Comparison of ENCODE assay signal across 20 mouse cellular contexts in genomic region chr2:18034371-18035250, GRCm38 (mm10). TPM values are rescaled to one million over a fixed set of nuclear protein-coding genes. Genes with fewer than 3 reads are reported as not detected.
A peak's percentile ranks its signal among the peaks of the same experiment; 100 is the strongest.
DNase-seq lines count a peak whose midpoint lies in the region; ATAC-seq and TF ChIP-seq lines count a peak whose summit lies in the region.
"Had no signal": no experiment of that assay in that cellular context is flagged by ENCODE, and none has a peak within 500 bp of the region (broad histone marks: within the 10 kb centered on the region; RNA-seq: fewer than 3 reads in every experiment).

No protein-coding gene starts in this region.

- H3K9ac ChIP-seq in heart, adult 2 months (ENCODE audit: low read depth, low read length) = no peak overlapping the region
- H3K9ac ChIP-seq in lung, postnatal 0 days (replicated peaks; ENCODE audit: low read depth) = no peak overlapping the region
- peak overlapping the region; percentile 2; the same call in 1 of the 2 replicates for H3K9ac ChIP-seq in hindbrain, embryonic 12.5 days
- H3K9ac ChIP-seq: embryonic facial prominence, embryonic 15.5 days; heart, embryonic 15.5 days had no signal

- H3K79me2 ChIP-seq in heart, adult 2 months (replicated peaks; ENCODE audit: control insufficient read depth, insufficient read depth, low read length) = no peaks in the 10 kb centered on the region

- intact Hi-C loops in heart, adult 2 months (cut with DNase I) = loop anchor here (5.0 kb wide), 1 partner anchor 658 kb away; the partner anchor contains the start of gene Spag6

- no peak for TF ChIP-seq EP300 in heart, adult 2 months (IDR thresholded peaks at IDR 0.05; ENCODE audit: insufficient read depth, low read depth, low read length)
- no peak for TF ChIP-seq EP300 in lung, postnatal 0 days (IDR thresholded peaks at IDR 0.05)

- no peaks in the 10 kb centered on the region for H3K9me3 ChIP-seq in lung, postnatal 0 days (ENCODE audit: low read length)
- H3K9me3 ChIP-seq in hindbrain, embryonic 12.5 days (replicated peaks) = no peaks in the 10 kb centered on the region
- H3K9me3 ChIP-seq: embryonic facial prominence, embryonic 15.5 days; heart, embryonic 15.5 days had no signal

- TF ChIP-seq POLR2A in heart, adult 2 months (IDR thresholded peaks at IDR 0.05; ENCODE audit: insufficient read depth, low read depth, low read length) = no peak

- H3K4me3 ChIP-seq in heart, adult 2 months = no peak overlapping the region
- H3K4me3 ChIP-seq in lung, postnatal 0 days (ENCODE audit: low read depth, low read length) = no peak overlapping the region
- no peak overlapping the region for H3K4me3 ChIP-seq in hindbrain, embryonic 12.5 days
- H3K4me3 ChIP-seq: embryonic facial prominence, embryonic 15.5 days; heart, embryonic 15.5 days; myocyte had no signal

- DNase-seq in heart, adult 11 months = peak; percentile 85
- DNase-seq in heart, adult 2 months = no peak
- DNase-seq in lung, postnatal 0 days (ENCODE audit: low spot score) = peak; percentile 3
- DNase-seq in lung, postnatal 25 days (ENCODE audit: low spot score) = no peak
- peak; percentile 19 for DNase-seq in embryo, embryonic 11 days
- no peak for DNase-seq in frontal cortex, postnatal 14 days (ENCODE audit: low spot score in 2 of 2)
- no peak for DNase-seq in thymus, postnatal 10 days (ENCODE audit: low spot score in 2 of 2)
- DNase-seq: cerebellum, postnatal 25 days; lung, adult 2 months; thymus, adult 18-20 months had no signal

- no peaks in the 10 kb centered on the region for H3K36me3 ChIP-seq in heart, adult 2 months (ENCODE audit: control insufficient read depth, insufficient read depth, low read length)
- no peaks in the 10 kb centered on the region for H3K36me3 ChIP-seq in lung, postnatal 0 days (ENCODE audit: insufficient read depth, low read length)
- H3K36me3 ChIP-seq in hindbrain, embryonic 12.5 days = no peaks in the 10 kb centered on the region
- H3K36me3 ChIP-seq: embryonic facial prominence, embryonic 15.5 days; heart, embryonic 15.5 days had no signal

- no peaks in the 10 kb centered on the region for H3K27me3 ChIP-seq in heart, adult 2 months (ENCODE audit: control insufficient read depth, insufficient read depth, low read length)
- H3K27me3 ChIP-seq in lung, postnatal 0 days (replicated peaks; ENCODE audit: insufficient read depth, low read length) = no peaks in the 10 kb centered on the region
- no peaks in the 10 kb centered on the region for H3K27me3 ChIP-seq in hindbrain, embryonic 12.5 days
- H3K27me3 ChIP-seq: embryonic facial prominence, embryonic 15.5 days; heart, embryonic 15.5 days; Patski had no signal

- no peak overlapping the region for H3K27ac ChIP-seq in heart, adult 2 months
- H3K27ac ChIP-seq in lung, postnatal 0 days (ENCODE audit: low read length) = no peak overlapping the region
- peak overlapping the region; percentile 77 for H3K27ac ChIP-seq in hindbrain, embryonic 12.5 days
- H3K27ac ChIP-seq: embryonic facial prominence, embryonic 15.5 days; heart, embryonic 15.5 days had no signal

- peaks cover 2% of the 10 kb centered on the region; the same call in 1 of the 2 replicates for H3K4me1 ChIP-seq in heart, adult 2 months (ENCODE audit: control insufficient read depth, insufficient read depth, low read length)
- peaks cover 6% of the 10 kb centered on the region; the same call in 1 of the 2 replicates for H3K4me1 ChIP-seq in lung, postnatal 0 days (ENCODE audit: insufficient read depth, low read depth, low read length)
- peaks cover 69% of the 10 kb centered on the region for H3K4me1 ChIP-seq in hindbrain, embryonic 12.5 days

- no peak for TF ChIP-seq CTCF in heart, adult 2 months (IDR thresholded peaks at IDR 0.05)
- TF ChIP-seq CTCF in lung, postnatal 0 days (IDR thresholded peaks at IDR 0.05) = no peak

- no peak for ATAC-seq in lung, postnatal 0 days
- no peak for ATAC-seq in hindbrain, embryonic 12.5 days (ENCODE audit: low FRiP score)
- ATAC-seq: Patski had no signal

- WGBS in heart, adult 2 months = 94% methylated on average over 10 of the region's 10 CpGs
- WGBS in lung, postnatal 0 days = 86% methylated on average over 10 of the region's 10 CpGs
- 40% methylated on average over 10 of the region's 10 CpGs for WGBS in hindbrain, embryonic 12.5 days

- no peak overlapping the region for H3K4me2 ChIP-seq in lung, postnatal 0 days (replicated peaks; ENCODE audit: low read depth, low read length)
- no peak overlapping the region for H3K4me2 ChIP-seq in hindbrain, embryonic 12.5 days (replicated peaks)
- H3K4me2 ChIP-seq: embryonic facial prominence, embryonic 15.5 days; heart, embryonic 15.5 days had no signal

RNA-seq across cellular contexts. Expression of gene A930004D18Rik, which starts 2.9 kb away (rescaled TPM):
- total RNA-seq in heart, adult 2 months (2021) = 1 to 10 TPM; 3.4 to 4.5 TPM
- polyA plus RNA-seq in heart, adult 2 months (2012; rRNA removed) = 2.2 and 3.9 TPM in 2 replicates
- polyA plus RNA-seq in lung, postnatal 0 days (2015; fragmentation: Nextera tagmentation; extraction: Ambion mirVana) = 11.0 and 11.3 TPM in 2 replicates
- 18.0 and 18.6 TPM in 2 replicates for polyA plus RNA-seq in hindbrain, embryonic 12.5 days (2016; fragmentation: Nextera tagmentation; extraction: Ambion mirVana)

RNA-seq across cellular contexts. Expression of gene Skida1, which starts 14.2 kb away (rescaled TPM):
- 1 to 10 TPM; 1.7 to 4.5 TPM for total RNA-seq in heart, adult 2 months (2021)
- polyA plus RNA-seq in heart, adult 2 months (2012; rRNA removed) = 2.0 and 3.7 TPM in 2 replicates
- 2.5 and 3.0 TPM in 2 replicates for polyA plus RNA-seq in lung, postnatal 0 days (2015; fragmentation: Nextera tagmentation; extraction: Ambion mirVana)
- polyA plus RNA-seq in hindbrain, embryonic 12.5 days (2016; fragmentation: Nextera tagmentation; extraction: Ambion mirVana) = 17.7 and 19.4 TPM in 2 replicates

RNA-seq across cellular contexts. Expression of gene Mllt10, which starts 20.4 kb away (rescaled TPM):
- 10 to 100 TPM; 32.5 to 32.8 TPM for total RNA-seq in heart, adult 2 months (2021)
- polyA plus RNA-seq in heart, adult 2 months (2012; rRNA removed) = 20.6 and 23.3 TPM in 2 replicates
- 35.1 and 38.9 TPM in 2 replicates for polyA plus RNA-seq in lung, postnatal 0 days (2015; fragmentation: Nextera tagmentation; extraction: Ambion mirVana)
- 65.1 and 70.8 TPM in 2 replicates for polyA plus RNA-seq in hindbrain, embryonic 12.5 days (2016; fragmentation: Nextera tagmentation; extraction: Ambion mirVana)

RNA-seq across cellular contexts. Expression of gene H2al2a, which starts 37.9 kb away (rescaled TPM):
- not detected for total RNA-seq in heart, adult 2 months (2021)
- polyA plus RNA-seq in heart, adult 2 months (2012; rRNA removed) = 0.51 TPM in 1 of 2 replicates, not detected in the other
- polyA plus RNA-seq in lung, postnatal 0 days (2015; fragmentation: Nextera tagmentation; extraction: Ambion mirVana) = not detected in 2 replicates
- not detected in 2 replicates for polyA plus RNA-seq in hindbrain, embryonic 12.5 days (2016; fragmentation: Nextera tagmentation; extraction: Ambion mirVana)
- total RNA-seq: adrenal gland, postnatal 4 days; layer of hippocampus, postnatal 10 days; left cerebral cortex, postnatal 14 days; liver, adult 2 months had no signal
- polyA plus RNA-seq: embryonic facial prominence, embryonic 15.5 days; frontal cortex, adult 2 months; heart, embryonic 15.5 days; liver, adult 2 months; lung, adult 2 months; myocyte; Patski had no signal

Comparison
In these comparisons a context has a peak if more than half of its experiments do, and no peak if none do; other contexts are left out.
1. DNase-seq: peak in heart, adult 11 months (single experiment), lung, postnatal 0 days (single experiment) and embryo, embryonic 11 days (single experiment); none in heart, adult 2 months (0 of 2), lung, postnatal 25 days (single experiment), frontal cortex, postnatal 14 days (0 of 2) and thymus, postnatal 10 days (0 of 2).